ENCODE assay signal across 8 mouse cellular contexts in genomic region chr6:112197445-112197844, GRCm38 (mm10).
DNase-seq lines count a peak whose midpoint lies in the region; ATAC-seq and TF ChIP-seq lines count a peak whose summit lies in the region.

No protein-coding gene starts in this region.

- H3K27me3 ChIP-seq in hindbrain, postnatal 0 days (ENCODE audit: insufficient read depth, low read length), result no peaks in the 10 kb centered on the region

- peak; percentile 98 for ATAC-seq in common myeloid progenitor, adult 5-6 weeks (replicated peaks; ENCODE audit: low read depth, poor library complexity, severe bottlenecking)
- ATAC-seq in hindbrain, postnatal 0 days, result peak; percentile 85
- peak; percentile 97 for ATAC-seq in megakaryocyte progenitor cell, adult 5-6 weeks (replicated peaks; ENCODE audit: poor library complexity)

- no peaks in the 10 kb centered on the region for H3K36me3 ChIP-seq in hindbrain, postnatal 0 days (ENCODE audit: insufficient read depth, low read length)

- 9% methylated on average over 16 of the region's 16 CpGs for WGBS in hindbrain, postnatal 0 days

- H3K9ac ChIP-seq in hindbrain, postnatal 0 days (replicated peaks; ENCODE audit: low read length), result no peak overlapping the region

- DNase-seq in adrenal gland, adult (ENCODE audit: inconsistent age in 2 of 2, low spot score in 1 of 2), result peak; percentile 74 to 92
- peak; percentile 46 to 61 for DNase-seq in gastrocnemius, adult 8-10 months (ENCODE audit: low spot score in 2 of 2)
- peak; percentile 95 for DNase-seq in hindbrain, postnatal 0 days (ENCODE audit: low spot score)
- peak; percentile 90 to 92 for DNase-seq in left cerebral cortex, adult 18-20 months (ENCODE audit: low spot score in 2 of 2)
- peak; percentile 85 for DNase-seq in right cerebral cortex, postnatal 25 days
- DNase-seq in urinary bladder, postnatal 4 days (ENCODE audit: low spot score in 2 of 2), result peak; percentile 55 to 82

- peak; percentile 91 for TF ChIP-seq CTCF in hindbrain, postnatal 0 days (IDR thresholded peaks at IDR 0.05; ENCODE audit: low read depth)

- H3K4me3 ChIP-seq in hindbrain, postnatal 0 days (ENCODE audit: low read length), result peak overlapping the region; percentile 6; the same call in 1 of the 2 replicates

- no peak overlapping the region for H3K27ac ChIP-seq in hindbrain, postnatal 0 days

- H3K4me2 ChIP-seq in hindbrain, postnatal 0 days (ENCODE audit: low read depth, low read length), result peak overlapping the region; percentile 52

- no peaks in the 10 kb centered on the region for H3K4me1 ChIP-seq in hindbrain, postnatal 0 days (ENCODE audit: insufficient read depth, low read length)

- H3K9me3 ChIP-seq in hindbrain, postnatal 0 days (ENCODE audit: low read length), result no peaks in the 10 kb centered on the region
